Mouse (Mus musculus) stomach, embryonic 15.5 days (tissue): ENCODE measurements at regions not wholly inside any gene's neighbourhood (a gene's known extent, or its start where the extent isn't known, plus 50 kb on each side); places are given as distances from the start of the nearest gene placed in this dataset.

Experiments
- ATAC-seq: fragments of 200-750 bp; cut with Nextera tagmentation; 2 replicates; pipeline ENCODE4 v1.8.0; 2017; ENCODE audit warnings: low read depth, moderate number of reproducible peaks, moderate TSS enrichment; ENCODE audit not compliant: insufficient read depth, low FRiP score
- H3K27ac ChIP-seq: fragments of 300-500 bp; sonication (generic); 2 replicates; pipeline ENCODE4 v1.5.1; 2015; ENCODE audit warnings: mild to moderate bottlenecking, inconsistent platforms
- H3K27me3 ChIP-seq: fragments of 300-500 bp; sonication (generic); replicated peaks from 2 replicates; pipeline ENCODE4 v1.6.1; 2015; ENCODE audit warnings: inconsistent platforms
- H3K36me3 ChIP-seq: fragments of 300-500 bp; sonication (generic); 2 replicates; pipeline ENCODE4 v1.6.1; 2015; ENCODE audit warnings: inconsistent platforms
- H3K4me1 ChIP-seq: fragments of 300-500 bp; sonication (generic); 2 replicates; pipeline ENCODE4 v1.6.1; 2015; ENCODE audit warnings: inconsistent platforms
- H3K4me2 ChIP-seq: fragments of 300-500 bp; sonication (generic); 2 replicates; pipeline ENCODE4 v1.6.1; 2015; ENCODE audit warnings: mild to moderate bottlenecking, inconsistent platforms
- H3K4me3 ChIP-seq: fragments of 300-500 bp; sonication (generic); replicated peaks from 2 replicates; pipeline ENCODE4 v1.5.1; 2015; ENCODE audit warnings: inconsistent platforms
- H3K9ac ChIP-seq: fragments of 300-500 bp; sonication (generic); 2 replicates; pipeline ENCODE4 v1.6.1; 2015; ENCODE audit warnings: inconsistent platforms
- H3K9me3 ChIP-seq: fragments of 300-500 bp; sonication (generic); 2 replicates; pipeline ENCODE4 v1.6.1; 2016; ENCODE audit warnings: inconsistent platforms
- WGBS: fragments of 180-500 bp; shearing (Covaris S2); methylation state at CpG from one replicate; pipeline ENCODE4 v1.1.7; 2015; 5-methylcytosine and 5-hydroxymethylcytosine counted together

- Histone ChIP-seq H3K4me1 (no peaks in the 10 kb centered on the region), H3K36me3 (no peaks in the 10 kb centered on the region), H3K4me3 (no peak overlapping the region), H3K9me3 (no peaks in the 10 kb centered on the region), H3K27me3 (no peaks in the 10 kb centered on the region), H3K4me2 (no peak overlapping the region), H3K9ac (no peak overlapping the region), H3K27ac (no peak overlapping the region)
- WGBS = 64% methylated on average over 18 of the region's 18 CpGs
- no peak for ATAC-seq
Observed at GRCm38 (mm10) chr5:97167401-97168249, 56.2 kb upstream of the Paqr3 start.

GRCm38 (mm10) chr5:97166128-97166883, 54.9 kb upstream of the Paqr3 start:
- ATAC-seq = no peak
- Histone ChIP-seq H3K27ac (no peak overlapping the region), H3K36me3 (no peaks in the 10 kb centered on the region), H3K4me2 (no peak overlapping the region), H3K9ac (no peak overlapping the region), H3K9me3 (no peaks in the 10 kb centered on the region), H3K4me3 (no peak overlapping the region), H3K4me1 (no peaks in the 10 kb centered on the region), H3K27me3 (no peaks in the 10 kb centered on the region)
- 75% methylated on average over 4 of the region's 4 CpGs for whole genome bisulfite sequencing
